Mouse (Mus musculus): Measurements from ENCODE around the gene Cacna1d. TPM values are rescaled to one million over a fixed set of nuclear protein-coding genes. Genes with fewer than 3 reads are reported as not detected.
A peak's percentile ranks its signal among the peaks of the same experiment; 100 is the strongest.

Cacna1d gene
- total RNA-seq, 2 experiments from 2014 or later = 9.6 to 12.5 TPM

DNA sequence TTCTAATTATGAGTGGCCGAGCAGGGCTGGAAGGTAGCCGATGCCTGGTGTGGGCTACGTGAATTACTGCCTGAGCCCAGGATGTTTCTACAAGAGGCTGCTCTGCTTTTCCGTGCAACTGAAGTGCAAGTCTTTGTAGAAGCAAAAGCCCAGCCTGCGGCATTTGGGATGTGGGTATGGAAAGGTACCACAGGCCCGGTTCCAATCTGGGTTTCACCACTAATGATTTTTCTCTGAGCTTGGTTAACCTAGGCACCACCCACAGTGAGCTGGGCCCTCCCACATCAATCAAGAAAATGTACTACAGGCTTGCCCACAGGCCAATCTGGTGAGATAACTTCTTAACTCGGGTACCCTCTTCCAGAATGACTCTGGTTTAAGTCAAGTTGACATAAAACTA lies 163.8 kb downstream of the Cacna1d start:
- no peak for DNase-seq

DNA sequence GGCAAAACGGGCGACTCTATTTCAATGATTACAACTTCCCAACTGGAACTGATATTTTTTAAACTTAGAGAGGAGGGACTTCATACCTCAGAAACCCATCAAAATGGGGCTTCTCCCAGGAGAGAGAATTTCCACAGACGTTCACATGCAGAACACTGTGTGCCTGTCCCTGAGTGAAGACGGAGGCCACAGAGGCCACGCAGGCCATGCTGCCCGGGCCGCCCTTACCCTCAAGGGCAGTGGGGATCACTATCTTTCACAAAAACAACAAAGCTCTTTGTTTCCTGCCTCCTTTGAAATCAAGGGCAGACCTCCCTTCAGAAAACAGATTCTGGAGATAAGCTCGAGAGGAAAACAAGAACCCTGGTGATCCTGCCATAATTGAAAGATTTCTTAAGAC lies 164.2 kb downstream of the Cacna1d start:
- no peak for DNase-seq

DNA sequence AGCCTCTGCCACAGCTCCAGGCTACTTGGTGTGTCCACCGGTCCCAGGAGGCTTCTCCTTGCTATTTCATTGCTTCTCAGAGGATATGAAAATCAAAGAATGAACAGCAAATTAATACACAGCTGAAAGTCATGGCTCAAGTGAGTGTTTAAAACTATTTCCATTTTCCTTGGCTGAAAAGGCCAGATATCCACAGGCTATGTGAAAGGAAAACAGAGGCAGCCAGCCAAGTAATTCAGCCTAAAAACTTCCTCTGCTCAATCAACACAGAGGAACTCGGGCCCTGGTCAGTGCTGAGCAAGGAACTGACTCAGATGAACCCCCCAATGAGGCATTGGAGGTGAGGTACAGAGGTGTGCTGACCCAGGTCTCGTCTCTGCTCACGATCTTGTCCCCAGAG lies 165.0 kb downstream of the Cacna1d start:
- peak; percentile 27 for DNase-seq

DNA sequence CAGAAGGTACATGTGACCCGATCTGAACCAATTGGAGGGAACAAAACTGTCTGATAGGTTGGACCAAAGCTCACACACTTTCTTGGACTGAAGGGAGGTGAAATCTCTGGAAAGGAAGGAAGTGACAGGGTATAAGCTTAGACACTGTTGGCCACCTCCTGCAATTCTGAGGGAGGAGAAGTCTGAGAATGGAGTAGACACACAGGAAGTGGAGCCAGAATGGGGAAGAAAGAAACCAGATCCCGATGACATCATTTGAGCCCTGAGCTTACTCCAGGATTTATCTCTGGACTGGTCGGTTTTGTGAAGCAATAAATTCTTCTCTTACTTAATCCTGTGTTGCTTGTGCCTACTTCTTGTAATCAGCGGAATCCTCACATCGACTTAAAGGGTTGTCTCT lies 166.3 kb downstream of the Cacna1d start:
- no peak for DNase-seq

DNA sequence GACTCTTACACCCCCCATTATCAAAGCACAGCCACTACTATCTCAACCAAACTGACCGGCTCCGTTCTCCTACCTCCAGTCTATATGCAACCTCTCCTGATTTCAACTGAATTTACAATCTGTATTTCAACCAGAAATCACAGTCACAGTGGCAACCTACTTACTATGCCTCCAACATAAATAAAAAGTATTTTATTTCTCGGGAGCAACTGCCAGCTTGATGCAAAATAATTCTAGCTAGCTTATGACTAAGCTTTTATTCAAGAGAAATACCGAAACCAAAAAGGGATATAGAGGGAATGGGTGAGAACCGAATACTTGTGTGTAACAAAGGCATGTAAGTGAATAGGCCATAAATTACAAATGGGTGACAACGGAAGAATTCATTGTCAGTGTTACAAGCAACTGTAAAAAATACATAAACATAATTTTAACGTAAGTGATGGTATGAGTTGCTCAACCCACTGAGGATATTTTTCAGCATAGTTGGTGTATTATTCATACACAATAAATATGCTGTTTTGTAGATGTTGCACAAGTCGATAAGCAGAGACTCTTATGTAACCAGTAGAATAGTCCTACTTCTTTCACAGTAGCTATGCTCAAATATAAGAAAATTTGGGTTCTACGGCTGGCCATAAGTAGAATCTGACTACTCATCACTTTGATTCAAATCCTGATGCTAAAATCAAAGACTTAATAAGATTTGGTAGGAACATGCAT lies 172.4 kb downstream of the Cacna1d start:
- DNase-seq = no peak

DNA sequence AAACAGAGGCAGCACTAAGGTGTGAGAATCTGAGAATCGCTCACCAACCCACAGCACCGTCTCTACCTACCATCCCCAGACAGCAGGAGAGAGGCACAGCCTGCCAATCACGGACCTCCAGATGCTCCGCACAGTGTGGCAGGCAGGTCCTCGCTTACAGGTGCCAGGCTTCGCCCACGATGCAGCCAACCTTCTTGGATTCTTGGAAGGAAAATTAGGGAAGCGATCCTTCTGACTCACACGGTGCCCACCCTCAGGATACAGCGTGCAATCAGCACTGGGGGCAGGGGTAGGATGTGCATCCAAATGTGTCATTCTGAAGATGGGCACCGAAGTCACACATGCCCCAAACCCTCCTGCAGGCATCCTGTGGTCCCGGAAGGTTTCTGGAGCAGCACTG lies 173.0 kb downstream of the Cacna1d start:
- DNase-seq = no peak

DNA sequence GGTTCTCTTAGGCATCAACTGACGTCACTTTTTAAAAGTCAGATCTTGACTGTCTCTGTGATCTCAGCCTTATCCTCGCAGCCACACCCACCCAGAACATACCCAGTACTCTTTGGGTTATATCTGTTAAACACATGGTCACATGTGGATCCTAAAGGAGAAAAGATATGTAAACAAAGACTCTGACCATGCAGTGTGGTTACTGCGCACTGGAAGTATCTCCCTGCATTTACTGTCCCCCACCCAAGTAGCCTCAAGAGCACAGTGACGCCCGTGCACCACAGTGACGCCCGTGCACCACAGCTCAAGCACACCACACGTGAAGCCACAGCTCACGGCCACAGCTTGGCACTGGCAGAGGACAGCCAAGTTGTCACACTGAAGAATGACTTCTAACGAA lies 173.6 kb downstream of the Cacna1d start:
- DNase-seq = no peak

DNA sequence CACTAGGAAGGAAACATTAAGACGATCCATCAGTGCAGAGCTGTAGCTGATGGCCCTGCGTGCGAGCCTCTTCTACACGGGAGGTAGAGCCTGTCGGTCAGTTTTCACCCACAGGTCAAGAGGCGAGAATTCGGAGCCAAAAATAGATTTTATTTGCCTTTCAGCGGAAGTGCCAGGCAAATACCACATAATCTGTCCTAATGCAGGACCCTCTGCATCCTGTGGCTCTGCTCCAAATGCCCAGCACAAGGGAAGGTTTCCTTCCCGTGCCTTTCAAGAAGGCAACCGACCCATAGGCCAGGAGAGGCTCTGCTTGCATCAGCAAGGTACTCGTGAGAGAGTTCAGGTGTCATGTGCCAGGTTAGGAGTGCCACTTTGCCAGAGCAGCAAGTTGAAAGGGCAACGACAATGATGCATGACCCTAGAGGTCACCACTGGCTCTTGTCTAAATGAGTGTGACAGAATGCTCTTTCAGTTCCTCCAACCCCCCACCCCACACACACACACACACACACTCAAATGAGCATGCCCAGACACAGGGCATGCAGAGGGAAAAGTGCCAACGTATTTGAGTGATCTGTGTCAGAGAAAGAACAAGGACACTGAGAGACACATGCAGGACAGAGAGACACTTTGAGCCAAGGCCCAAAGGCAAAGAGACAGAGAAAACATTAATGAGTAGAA lies 179.9 kb downstream of the Cacna1d start:
- no peak for DNase-seq

DNA sequence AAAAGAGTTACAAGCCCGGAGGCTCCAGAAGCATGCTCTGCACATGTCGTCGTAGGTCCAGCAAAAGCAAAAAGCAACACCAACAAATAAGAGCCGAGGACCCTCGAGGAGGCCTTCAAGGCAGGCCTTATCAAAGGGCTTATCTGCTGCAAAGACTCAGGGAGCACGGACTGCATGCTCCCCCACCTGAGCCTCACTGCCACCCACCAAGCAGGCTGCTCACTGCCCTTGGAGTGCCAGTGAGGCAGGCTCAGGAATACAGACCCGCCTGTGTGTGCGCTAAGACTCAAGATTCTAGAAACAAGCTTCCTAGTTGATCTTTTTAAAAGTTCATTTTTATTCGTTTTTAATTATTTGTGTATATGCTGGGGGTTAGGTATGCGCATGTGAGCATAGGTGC lies 181.0 kb downstream of the Cacna1d start:
- DNase-seq = no peak

DNA sequence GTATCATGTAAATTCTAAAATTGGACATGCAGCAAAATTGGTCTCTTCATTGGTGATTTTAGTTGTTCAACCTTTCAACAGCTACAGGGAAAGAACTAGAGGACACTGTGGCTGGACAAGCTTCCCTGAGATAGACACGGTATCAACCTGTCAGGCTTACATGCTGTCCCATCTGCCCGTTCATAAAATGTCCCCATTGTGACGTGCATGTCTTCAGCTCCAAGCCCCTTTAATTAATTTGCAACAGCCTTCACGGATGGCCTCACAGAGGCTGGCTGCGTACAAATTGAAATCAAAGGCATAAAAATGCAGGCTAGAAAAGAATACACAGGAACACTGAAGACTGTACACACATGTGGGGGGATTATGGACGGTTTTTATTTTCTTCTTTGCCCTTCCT lies 185.0 kb downstream of the Cacna1d start:
- no peak for DNase-seq

DNA sequence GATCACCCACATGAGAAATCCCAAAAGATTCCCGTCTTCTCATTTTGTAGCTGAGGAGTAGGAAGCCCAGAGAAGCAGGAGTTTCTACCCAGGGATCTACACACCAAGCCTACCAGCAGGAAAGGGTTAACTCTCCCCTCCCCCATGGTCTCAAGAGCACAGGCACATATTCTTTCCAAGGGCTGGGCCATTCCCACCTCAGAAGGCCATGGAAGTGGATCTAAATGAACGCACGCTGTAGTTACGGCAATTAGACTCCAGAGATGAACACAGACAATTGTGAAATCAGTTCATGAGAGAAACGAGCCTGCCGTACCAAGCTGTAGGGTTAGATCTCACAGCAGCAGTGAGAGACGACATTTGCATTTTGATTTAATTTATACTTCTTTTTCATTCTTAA lies 191.3 kb downstream of the Cacna1d start:
- DNase-seq = no peak

DNA sequence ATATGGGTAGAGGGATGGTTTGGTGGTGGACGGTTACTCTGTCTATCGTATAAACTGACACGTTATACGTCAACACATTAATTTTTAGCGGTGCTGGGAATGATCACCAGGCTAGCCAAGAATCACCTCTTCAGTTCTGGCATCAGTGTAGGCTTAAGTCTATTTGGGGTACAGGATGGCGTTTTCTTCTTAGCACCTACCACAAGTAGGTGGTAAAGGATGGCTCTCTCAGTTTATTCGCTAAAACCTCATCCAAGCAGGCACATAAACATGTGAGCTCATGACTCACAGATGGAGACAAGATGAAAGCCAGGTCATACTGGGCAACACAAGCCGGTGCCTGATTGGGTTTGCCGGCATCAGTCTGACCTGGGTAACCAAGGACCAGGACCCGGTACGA lies 193.8 kb downstream of the Cacna1d start:
- no peak for DNase-seq

DNA sequence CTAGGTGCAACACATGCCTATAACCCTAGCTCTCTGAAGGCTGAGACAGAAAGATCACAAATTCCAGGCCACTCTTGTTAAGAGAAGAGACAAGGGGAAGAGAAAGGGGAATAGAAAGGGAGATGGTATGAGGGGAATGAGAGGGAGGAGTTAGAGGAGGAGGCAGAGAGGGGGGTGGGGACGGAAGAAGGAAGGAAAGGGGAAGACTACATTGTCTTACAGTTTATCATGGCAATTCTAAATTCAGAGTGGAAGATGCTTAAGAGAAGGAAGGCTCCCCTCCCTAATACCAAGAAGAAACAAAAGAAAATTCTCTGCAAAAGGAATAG lies 199.2 kb downstream of the Cacna1d start:
- DNase-seq = no peak

DNA sequence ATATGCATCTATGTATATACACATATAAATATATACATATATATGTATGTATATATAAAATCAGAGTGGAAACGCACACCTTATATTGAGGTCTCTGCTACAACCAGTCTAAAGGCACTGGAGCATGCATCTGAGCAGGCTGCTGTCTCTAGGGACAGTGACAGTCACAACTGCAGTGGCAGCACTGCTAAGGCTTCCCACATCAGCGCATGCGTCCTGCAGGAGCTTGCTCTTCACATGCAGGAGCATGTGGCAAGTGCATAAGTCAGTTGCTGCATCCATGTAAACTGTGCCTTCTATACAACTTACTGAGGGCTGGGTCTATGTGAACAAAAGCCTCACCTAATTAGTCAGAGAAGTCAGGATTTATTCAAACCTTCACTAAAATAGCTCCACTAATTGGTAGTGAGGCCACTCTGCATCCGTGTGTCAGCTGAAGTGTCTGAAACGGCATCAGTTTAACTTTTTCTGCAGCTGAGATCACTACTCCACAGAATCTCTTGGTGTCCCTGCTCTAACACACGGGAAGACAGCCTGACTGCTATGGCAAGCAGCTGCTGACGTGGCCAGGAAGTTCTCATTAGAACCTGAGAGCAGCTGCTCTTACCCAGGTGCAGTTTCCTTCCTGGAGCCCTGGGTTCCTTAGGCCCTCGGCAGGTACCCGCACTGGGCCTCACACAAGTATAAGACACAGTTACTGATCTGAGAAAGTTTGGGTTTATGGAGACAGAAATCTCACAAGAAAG lies 199.7 kb downstream of the Cacna1d start:
- DNase-seq = no peak

DNA sequence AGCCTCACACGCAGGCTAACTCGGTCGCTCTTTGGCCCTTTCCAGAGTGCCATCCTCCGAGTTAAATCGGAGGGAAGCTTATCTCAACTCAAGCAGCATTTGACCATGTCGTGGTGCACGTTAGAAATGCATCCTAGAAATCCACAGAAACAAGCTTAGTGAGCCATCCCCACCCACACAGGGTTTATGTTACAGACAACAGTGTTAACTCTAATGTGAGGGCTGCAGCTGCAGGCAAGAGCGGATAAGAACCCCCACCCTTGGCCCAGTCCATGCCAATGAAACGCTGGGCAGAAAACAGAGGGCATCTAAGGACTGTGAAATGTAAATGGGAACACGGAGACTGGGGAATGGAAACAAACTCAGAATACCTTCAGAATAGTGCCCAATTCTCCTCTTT lies 206.8 kb downstream of the Cacna1d start:
- DNase-seq = no peak

DNA sequence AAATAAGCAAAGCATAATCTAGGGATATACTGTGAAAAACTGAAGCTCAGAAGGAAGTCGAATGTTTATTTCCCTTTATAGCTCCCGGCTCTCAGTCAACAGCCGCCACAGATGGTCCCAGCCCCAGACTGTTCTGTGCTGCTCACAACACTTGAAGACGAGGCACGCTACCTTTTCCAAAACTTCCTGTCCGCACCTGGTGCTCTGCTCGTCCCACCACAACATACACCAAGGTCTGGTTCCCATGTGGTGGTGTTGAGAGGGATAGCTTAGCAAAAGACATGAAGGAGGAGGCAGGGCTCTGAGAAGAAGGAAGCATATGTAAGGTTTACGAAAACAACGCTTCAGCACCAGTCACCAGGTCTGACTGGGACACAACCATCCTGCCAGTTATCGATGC lies 207.2 kb downstream of the Cacna1d start:
- DNase-seq = no peak

DNA sequence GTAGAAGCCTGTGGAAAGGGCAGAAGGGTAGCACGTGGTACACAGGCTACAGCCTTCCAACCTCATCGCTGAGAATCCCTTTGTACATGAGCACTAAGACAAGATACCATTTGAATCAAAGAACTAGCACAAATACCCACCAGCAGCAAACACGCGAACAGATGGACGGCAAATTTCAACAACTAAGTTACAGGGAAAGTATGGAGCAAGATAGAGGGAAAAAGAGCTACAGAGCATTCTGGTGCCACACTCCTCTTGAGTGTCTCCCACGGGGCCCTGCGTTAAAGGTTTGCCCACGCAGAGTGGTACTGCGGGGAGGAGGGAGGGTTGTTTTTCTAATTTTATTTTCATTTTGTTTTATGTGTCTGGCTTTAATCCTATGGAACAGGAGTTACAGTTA lies 215.7 kb downstream of the Cacna1d start:
- no peak for DNase-seq

DNA sequence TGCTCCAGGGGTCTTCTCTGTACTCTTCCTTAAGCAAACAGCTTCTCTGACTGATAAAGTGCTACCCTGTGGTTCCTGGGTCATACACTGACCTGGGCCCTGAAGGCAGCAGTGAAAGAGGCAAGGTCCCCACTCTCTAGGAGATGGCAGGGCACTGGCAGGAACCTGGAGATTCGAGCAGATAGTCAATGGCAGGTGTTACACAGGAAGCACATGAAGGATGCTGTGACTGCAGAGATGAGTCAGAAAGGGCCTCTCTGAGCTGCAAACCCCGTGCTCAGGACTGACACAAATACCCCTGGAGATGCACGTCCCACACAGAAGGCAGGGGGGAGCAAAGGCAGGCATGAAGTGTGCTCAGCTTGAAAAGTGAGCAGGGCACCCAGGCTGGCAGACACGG lies 218.3 kb downstream of the Cacna1d start:
- no peak for DNase-seq

DNA sequence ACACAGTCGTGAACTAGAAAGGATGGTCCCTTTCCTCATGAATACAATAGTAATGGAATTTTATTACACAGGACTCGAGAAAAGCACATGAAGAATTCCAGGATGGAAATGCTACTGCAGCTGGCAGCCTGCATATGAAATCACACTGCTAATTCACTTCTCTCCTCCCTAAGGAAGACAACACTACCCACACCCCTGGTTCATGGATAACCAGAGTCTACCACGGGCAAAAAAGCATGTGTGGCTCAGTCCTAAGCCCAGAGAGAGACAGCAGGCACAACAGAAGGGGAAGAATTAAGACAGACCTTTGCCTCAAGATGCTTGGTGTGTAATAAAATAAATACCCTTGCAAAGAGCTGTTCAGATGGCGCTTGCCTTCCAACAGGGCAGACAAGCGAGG lies 218.7 kb downstream of the Cacna1d start:
- DNase-seq = no peak

DNA sequence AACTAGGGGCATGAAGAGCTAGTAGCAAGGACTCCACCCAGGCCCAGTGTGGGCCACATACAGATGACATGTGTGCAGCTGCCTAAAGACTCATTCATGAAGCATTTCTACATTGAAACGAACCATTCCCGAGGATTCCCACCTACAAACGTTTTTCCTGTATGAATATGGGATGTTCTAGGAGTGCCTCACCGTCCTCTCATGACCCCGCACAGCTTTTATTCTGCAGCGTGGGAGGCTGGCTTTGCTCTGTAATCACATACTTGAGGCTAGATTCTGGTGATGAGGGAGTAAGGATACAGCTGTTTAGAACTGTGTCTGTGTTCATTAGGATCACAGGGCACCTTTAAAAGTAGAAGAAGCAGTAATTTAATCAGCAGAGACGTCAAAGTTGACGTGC lies 219.4 kb downstream of the Cacna1d start:
- no peak for DNase-seq

DNA sequence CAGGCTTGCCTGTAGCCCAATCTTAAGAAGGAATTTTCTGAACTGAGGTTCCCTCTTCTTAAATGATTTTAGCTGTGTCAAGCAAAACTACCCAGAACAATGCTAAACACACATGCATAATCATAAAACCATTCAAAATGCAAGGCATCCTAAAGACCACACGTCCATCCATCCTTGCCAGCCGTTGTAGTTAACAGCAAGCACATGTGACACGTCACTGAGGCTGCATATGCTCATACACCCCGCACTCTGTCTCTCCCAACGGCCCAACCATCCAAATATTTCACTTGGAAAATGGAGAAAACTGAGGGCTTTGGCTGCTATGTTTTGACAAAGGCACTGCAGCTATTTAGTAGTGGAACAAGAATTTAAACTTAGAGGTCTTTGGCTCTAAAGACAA lies 220.9 kb downstream of the Cacna1d start:
- no peak for DNase-seq

DNA sequence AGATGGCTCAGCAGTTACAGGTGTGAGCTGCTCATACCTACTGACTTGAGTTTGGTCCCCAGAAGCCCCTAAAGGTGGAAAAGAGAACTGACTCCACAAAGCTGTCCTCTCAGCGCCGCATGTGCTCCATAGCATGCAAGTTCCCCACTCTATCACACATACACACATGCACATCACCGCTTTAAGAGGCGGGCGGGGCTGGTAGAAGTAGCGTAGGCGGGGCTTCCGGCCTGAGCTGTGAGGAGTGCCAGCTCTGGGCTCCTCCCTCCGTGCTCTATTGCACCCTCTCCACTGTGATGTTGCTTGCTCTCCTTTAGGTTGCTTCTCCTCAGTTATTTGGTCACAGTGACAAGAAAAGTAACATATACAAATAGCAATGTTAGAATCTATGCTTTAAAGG lies 225.5 kb downstream of the Cacna1d start:
- no peak for DNase-seq

DNA sequence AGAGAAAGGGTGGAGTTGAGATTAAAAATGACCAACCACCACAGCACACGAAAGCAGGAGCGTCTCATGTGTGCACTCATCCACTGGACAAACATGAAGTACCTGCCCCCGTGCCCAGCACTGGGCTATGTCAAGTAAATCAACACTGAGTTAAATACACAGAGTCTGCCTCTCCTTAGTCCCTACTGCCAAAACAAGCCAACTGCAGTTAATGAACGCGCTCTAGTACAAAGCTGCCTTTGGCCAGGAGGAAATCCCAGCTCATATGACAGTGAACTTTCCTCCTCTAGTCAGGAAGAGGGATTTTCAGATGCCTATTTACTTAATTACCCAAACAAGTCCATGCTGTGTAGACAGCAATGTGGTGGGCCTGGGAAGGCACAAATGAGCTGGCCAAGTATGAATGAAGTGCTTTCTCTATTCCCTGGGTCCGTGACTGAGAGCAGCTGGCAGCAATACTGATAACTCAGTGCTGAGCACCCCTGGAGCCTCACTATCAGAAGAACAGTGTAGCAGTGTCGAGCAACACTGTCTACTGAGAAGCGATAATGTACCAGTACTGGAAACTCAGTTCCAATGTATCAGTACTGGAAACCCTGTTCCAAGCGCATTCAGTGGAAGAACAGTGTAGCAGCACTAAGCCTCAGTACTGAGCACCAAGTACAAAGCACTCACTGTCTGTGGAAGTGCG lies 229.5 kb downstream of the Cacna1d start:
- no peak for DNase-seq

All from heart, postnatal 4 days (tissue).